Mouse (Mus musculus): ENCODE measurements around the gene Clcn5.

- TF ChIP-seq CTCF (IDR thresholded peaks at IDR 0.05; ENCODE audit: control insufficient read depth, insufficient read depth, insufficient replicate concordance, low read depth, low read length) (no peak), POLR2A (IDR thresholded peaks at IDR 0.05; ENCODE audit: control insufficient read depth, low read depth, low read length) (no peak)
Measured at GRCm38 (mm10) chrX:7121618-7122280, 197.4 kb downstream of the Clcn5 start.

Measured in testis, adult 2 months (tissue).